Mouse (Mus musculus): ENCODE measurements around the gene Fam83f. TPM values are rescaled to one million over a fixed set of nuclear protein-coding genes. Genes with fewer than 3 reads are reported as not detected.
"Not testable (repeated sequence)": the region's sequence is repeated elsewhere in the genome, so short reads cannot be mapped to it uniquely, and the experiment has no call there.

Fam83f gene
- total and polyA plus RNA-seq, 2 experiments from 2014 or later = 0.48 to 0.93 TPM

- H3K36me3 ChIP-seq (ENCODE audit: insufficient read depth, low read length) = no peaks in the 10 kb centered on the region
Observed at GRCm38 (mm10) chr15:80722366-80722765, 50.7 kb downstream of the Fam83f start.

GRCm38 (mm10) chr15:80729477-80729876, 57.8 kb downstream of the Fam83f start:
- DNase-seq (ENCODE audit: low spot score) = no peak
- Histone ChIP-seq H3K4me3 (ENCODE audit: low read depth, low read length) (no peak overlapping the region), H3K4me2 (ENCODE audit: low read depth, low read length, poor library complexity, severe bottlenecking) (no peak overlapping the region), H3K36me3 (ENCODE audit: insufficient read depth, low read length) (no peaks in the 10 kb centered on the region), H3K9ac (replicated peaks; ENCODE audit: low read length, poor library complexity, severe bottlenecking) (no peak overlapping the region), H3K9me3 (ENCODE audit: low read length) (no peaks in the 10 kb centered on the region), H3K4me1 (ENCODE audit: insufficient read depth, low read length) (no peaks in the 10 kb centered on the region), H3K27me3 (ENCODE audit: insufficient read depth, low read length) (no peaks in the 10 kb centered on the region), H3K27ac (ENCODE audit: low read depth, low read length) (no peak overlapping the region)
- no peak for ATAC-seq (ENCODE audit: low FRiP score)
- 73% methylated on average over 2 of the region's 2 CpGs for WGBS
- TF ChIP-seq CTCF (IDR thresholded peaks at IDR 0.05) = no peak

More at GRCm38 (mm10) chr15:80722366-80722765, 50.7 kb downstream of the Fam83f start:
- no peak overlapping the region for H3K9ac ChIP-seq (replicated peaks; ENCODE audit: low read length, poor library complexity, severe bottlenecking)
- H3K27me3 ChIP-seq (ENCODE audit: insufficient read depth, low read length) = no peaks in the 10 kb centered on the region
- no peak for TF ChIP-seq CTCF (IDR thresholded peaks at IDR 0.05)
- DNase-seq (ENCODE audit: low spot score) (no peak), ATAC-seq (ENCODE audit: low FRiP score) (no peak)
- no peak overlapping the region for H3K4me3 ChIP-seq (ENCODE audit: low read depth, low read length)
- H3K4me1 ChIP-seq (ENCODE audit: insufficient read depth, low read length) = no peaks in the 10 kb centered on the region
- H3K27ac ChIP-seq (ENCODE audit: low read depth, low read length) = no peak overlapping the region
- no peaks in the 10 kb centered on the region for H3K9me3 ChIP-seq (ENCODE audit: low read length)
- WGBS = 53% methylated on average over 3 of the region's 3 CpGs
- no peak overlapping the region for H3K4me2 ChIP-seq (ENCODE audit: low read depth, low read length, poor library complexity, severe bottlenecking)

- TF ChIP-seq CTCF (IDR thresholded peaks at IDR 0.05) = no peak
- H3K4me3 ChIP-seq (ENCODE audit: low read depth, low read length) = no peak overlapping the region
- 94% methylated on average over 1 of the region's 1 CpGs for WGBS
- no peak overlapping the region for H3K9ac ChIP-seq (replicated peaks; ENCODE audit: low read length, poor library complexity, severe bottlenecking)
- H3K4me2 ChIP-seq (ENCODE audit: low read depth, low read length, poor library complexity, severe bottlenecking) = no peak overlapping the region
- no peaks in the 10 kb centered on the region for H3K9me3 ChIP-seq (ENCODE audit: low read length)
- ATAC-seq (ENCODE audit: low FRiP score) = no peak
- H3K4me1 ChIP-seq (ENCODE audit: insufficient read depth, low read length) = no peaks in the 10 kb centered on the region
- H3K27ac ChIP-seq (ENCODE audit: low read depth, low read length) = no peak overlapping the region
- no peaks in the 10 kb centered on the region for H3K27me3 ChIP-seq (ENCODE audit: insufficient read depth, low read length)
- H3K36me3 ChIP-seq (ENCODE audit: insufficient read depth, low read length) = no peaks in the 10 kb centered on the region
- DNase-seq (ENCODE audit: low spot score) = no peak
Observed at GRCm38 (mm10) chr15:80731043-80731442, 59.4 kb downstream of the Fam83f start.

GRCm38 (mm10) chr15:80731511-80731910, 59.9 kb downstream of the Fam83f start:
- no peak for DNase-seq (ENCODE audit: low spot score)
- TF ChIP-seq CTCF (IDR thresholded peaks at IDR 0.05) = no peak
- WGBS = 81% methylated on average over 3 of the region's 3 CpGs
- no peak overlapping the region for H3K27ac ChIP-seq (ENCODE audit: low read depth, low read length)
- no peak overlapping the region for H3K9ac ChIP-seq (replicated peaks; ENCODE audit: low read length, poor library complexity, severe bottlenecking)
- H3K4me2 ChIP-seq (ENCODE audit: low read depth, low read length, poor library complexity, severe bottlenecking) = no peak overlapping the region
- no peak overlapping the region for H3K4me3 ChIP-seq (ENCODE audit: low read depth, low read length)
- no peaks in the 10 kb centered on the region for H3K27me3 ChIP-seq (ENCODE audit: insufficient read depth, low read length)
- H3K4me1 ChIP-seq (ENCODE audit: insufficient read depth, low read length) = no peaks in the 10 kb centered on the region
- no peaks in the 10 kb centered on the region for H3K36me3 ChIP-seq (ENCODE audit: insufficient read depth, low read length)
- no peaks in the 10 kb centered on the region for H3K9me3 ChIP-seq (ENCODE audit: low read length)
- no peak for ATAC-seq (ENCODE audit: low FRiP score)

GRCm38 (mm10) chr15:80732266-80733030, 60.8 kb downstream of the Fam83f start:
- H3K36me3 ChIP-seq (ENCODE audit: insufficient read depth, low read length) = no peaks in the 10 kb centered on the region
- H3K4me3 ChIP-seq (ENCODE audit: low read depth, low read length) = no peak overlapping the region
- DNase-seq (ENCODE audit: low spot score) (no peak), ATAC-seq (ENCODE audit: low FRiP score) (no peak)
- H3K4me1 ChIP-seq (ENCODE audit: insufficient read depth, low read length) = no peaks in the 10 kb centered on the region
- H3K9ac ChIP-seq (replicated peaks; ENCODE audit: low read length, poor library complexity, severe bottlenecking) = no peak overlapping the region
- no peaks in the 10 kb centered on the region for H3K9me3 ChIP-seq (ENCODE audit: low read length)
- 59% methylated on average over 4 of the region's 4 CpGs for WGBS
- no peak overlapping the region for H3K4me2 ChIP-seq (ENCODE audit: low read depth, low read length, poor library complexity, severe bottlenecking)
- no peaks in the 10 kb centered on the region for H3K27me3 ChIP-seq (ENCODE audit: insufficient read depth, low read length)
- no peak for TF ChIP-seq CTCF (IDR thresholded peaks at IDR 0.05)
- H3K27ac ChIP-seq (ENCODE audit: low read depth, low read length) = no peak overlapping the region

GRCm38 (mm10) chr15:80735300-80735699, 63.7 kb downstream of the Fam83f start:
- H3K4me1 ChIP-seq (ENCODE audit: insufficient read depth, low read length) = no peaks in the 10 kb centered on the region
- no peak for TF ChIP-seq CTCF (IDR thresholded peaks at IDR 0.05)
- ATAC-seq (ENCODE audit: low FRiP score) = no peak
- DNase-seq (ENCODE audit: low spot score) = no peak
- H3K9me3 ChIP-seq (ENCODE audit: low read length) = no peaks in the 10 kb centered on the region
- no peaks in the 10 kb centered on the region for H3K27me3 ChIP-seq (ENCODE audit: insufficient read depth, low read length)
- H3K4me3 ChIP-seq (ENCODE audit: low read depth, low read length) = no peak overlapping the region
- no peak overlapping the region for H3K9ac ChIP-seq (replicated peaks; ENCODE audit: low read length, poor library complexity, severe bottlenecking)
- no peaks in the 10 kb centered on the region for H3K36me3 ChIP-seq (ENCODE audit: insufficient read depth, low read length)
- H3K4me2 ChIP-seq (ENCODE audit: low read depth, low read length, poor library complexity, severe bottlenecking) = no peak overlapping the region
- WGBS = 90% methylated on average over 3 of the region's 3 CpGs
- H3K27ac ChIP-seq (ENCODE audit: low read depth, low read length) = no peak overlapping the region

GRCm38 (mm10) chr15:80735708-80736107, 64.1 kb downstream of the Fam83f start:
- not testable (repeated sequence) for H3K9ac ChIP-seq (replicated peaks; ENCODE audit: low read length, poor library complexity, severe bottlenecking); H3K36me3 ChIP-seq (ENCODE audit: insufficient read depth, low read length); H3K27me3 ChIP-seq (ENCODE audit: insufficient read depth, low read length); H3K4me1 ChIP-seq (ENCODE audit: insufficient read depth, low read length); H3K4me2 ChIP-seq (ENCODE audit: low read depth, low read length, poor library complexity, severe bottlenecking); H3K4me3 ChIP-seq (ENCODE audit: low read depth, low read length); H3K9me3 ChIP-seq (ENCODE audit: low read length); DNase-seq (ENCODE audit: low spot score); ATAC-seq (ENCODE audit: low FRiP score); H3K27ac ChIP-seq (ENCODE audit: low read depth, low read length)
- 90% methylated on average over 3 of the region's 4 CpGs for WGBS

Data from midbrain, postnatal 0 days (tissue).